Mouse (Mus musculus): ENCODE results near the gene Tbata.

DNA sequence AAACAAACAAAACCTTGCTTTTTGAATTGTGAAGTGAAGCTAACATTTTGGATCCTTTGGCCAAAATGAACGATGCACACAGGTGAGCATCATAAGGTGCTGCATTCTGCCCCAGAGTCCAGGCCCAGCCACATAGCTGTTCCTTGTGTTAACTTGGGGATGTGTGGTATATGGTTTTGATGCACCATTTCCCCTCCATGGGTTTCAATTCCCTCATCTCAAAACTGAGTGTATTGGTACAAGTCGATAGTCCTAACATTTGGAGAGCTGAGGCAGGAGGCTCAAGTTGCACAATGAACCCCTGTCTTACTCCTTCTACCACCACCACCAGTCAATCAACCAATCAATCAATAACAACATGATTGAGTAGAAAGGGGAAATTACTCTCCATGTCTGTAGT is 15.3 kb upstream of the Tbata start:
- TF ChIP-seq CTCF (conservative IDR thresholded peaks at IDR 0.05; ENCODE audit: insufficient read depth, insufficient read length, low read depth, low read length): no peak
- no peak for TF ChIP-seq POLR2A (IDR thresholded peaks at IDR 0.05; ENCODE audit: low read depth, low read length)
